Mouse (Mus musculus) macrophage (primary cell): Measurements from ENCODE around the gene Gm49601. TPM values are rescaled to one million over a fixed set of nuclear protein-coding genes. Genes with fewer than 3 reads are reported as not detected.

ENCODE experiments used
- H3K27ac ChIP-seq: fragments of 350-480 bp; formaldehyde crosslinking; 2 replicates; pipeline ENCODE4 v1.9.0; 2021
- H3K36me3 ChIP-seq: fragments of 350-480 bp; formaldehyde crosslinking; 2 replicates; pipeline ENCODE4 v1.9.0; 2021; ENCODE audit errors: inconsistent target
- H3K4me3 ChIP-seq: fragments of 350-480 bp; formaldehyde crosslinking; 2 replicates; pipeline ENCODE4 v1.9.0; 2021; ENCODE audit errors: inconsistent target
- H3K79me2 ChIP-seq: fragments of 350-480 bp; formaldehyde crosslinking; 2 replicates; pipeline ENCODE4 v1.9.0; 2021; ENCODE audit errors: inconsistent target
- WGBS: methylation state at CpG from one replicate; pipeline ENCODE4 v1.1.7; 2026; ENCODE audit warnings: inconsistent platforms; ENCODE audit not compliant: missing documents; 5-methylcytosine and 5-hydroxymethylcytosine counted together
- polyA plus RNA-seq: library from polyadenylated mRNA; stranded (reverse); fragments of 250-400 nt; gene quantifications from 3 replicates; pipeline ENCODE4 v1.2.4, GENCODE M21; 2018; ENCODE audit warnings: inconsistent platforms

Gene Gm49601
- polyA plus RNA-seq, 1 experiment from 2014 or later: not detected

- H3K79me2 ChIP-seq: no peaks in the 10 kb centered on the region
- H3K36me3 ChIP-seq: no peaks in the 10 kb centered on the region
- no peak overlapping the region for H3K4me3 ChIP-seq
- WGBS: 74% methylated on average over 2 of the region's 2 CpGs
- no peak overlapping the region for H3K27ac ChIP-seq
Measured at GRCm38 (mm10) chr16:18638396-18638795, 12.2 kb upstream of the Gm49601 start.

- H3K79me2 ChIP-seq: no peaks in the 10 kb centered on the region
- no peaks in the 10 kb centered on the region for H3K36me3 ChIP-seq
- no peak overlapping the region for H3K4me3 ChIP-seq
- 87% methylated on average over 3 of the region's 3 CpGs for WGBS
- no peak overlapping the region for H3K27ac ChIP-seq
Measured at GRCm38 (mm10) chr16:18636804-18637203, 10.6 kb upstream of the Gm49601 start.

GRCm38 (mm10) chr16:18636401-18636800 is 10.2 kb upstream of the Gm49601 start:
- Histone ChIP-seq H3K36me3 (no peaks in the 10 kb centered on the region), H3K27ac (no peak overlapping the region), H3K79me2 (no peaks in the 10 kb centered on the region), H3K4me3 (no peak overlapping the region)
- 87% methylated on average over 5 of the region's 5 CpGs for WGBS

- no peak overlapping the region for H3K4me3 ChIP-seq
- 46% methylated on average over 1 of the region's 1 CpGs for WGBS
- no peak overlapping the region for H3K27ac ChIP-seq
- H3K79me2 ChIP-seq: no peaks in the 10 kb centered on the region
- H3K36me3 ChIP-seq: no peaks in the 10 kb centered on the region
Measured at GRCm38 (mm10) chr16:18633333-18633732, 7.1 kb upstream of the Gm49601 start.

GRCm38 (mm10) chr16:18632816-18633215 is 6.6 kb upstream of the Gm49601 start:
- Histone ChIP-seq H3K79me2 (no peaks in the 10 kb centered on the region), H3K27ac (no peak overlapping the region), H3K36me3 (no peaks in the 10 kb centered on the region), H3K4me3 (no peak overlapping the region)
- WGBS: 78% methylated on average over 2 of the region's 2 CpGs

- no peak overlapping the region for H3K4me3 ChIP-seq
- no peaks in the 10 kb centered on the region for H3K36me3 ChIP-seq
- no peaks in the 10 kb centered on the region for H3K79me2 ChIP-seq
- H3K27ac ChIP-seq: no peak overlapping the region
- WGBS: 30% methylated on average over 3 of the region's 3 CpGs
Measured at GRCm38 (mm10) chr16:18632059-18632458, 5.8 kb upstream of the Gm49601 start.

GRCm38 (mm10) chr16:18631141-18631540 is 4.9 kb upstream of the Gm49601 start:
- Histone ChIP-seq H3K36me3 (no peaks in the 10 kb centered on the region), H3K27ac (no peak overlapping the region), H3K4me3 (no peak overlapping the region), H3K79me2 (no peaks in the 10 kb centered on the region)
- WGBS: 65% methylated on average over 7 of the region's 7 CpGs

GRCm38 (mm10) chr16:18630291-18630690 is 4.1 kb upstream of the Gm49601 start:
- no peaks in the 10 kb centered on the region for H3K36me3 ChIP-seq
- no peak overlapping the region for H3K27ac ChIP-seq
- H3K4me3 ChIP-seq: no peak overlapping the region
- H3K79me2 ChIP-seq: no peaks in the 10 kb centered on the region
- WGBS: 66% methylated on average over 4 of the region's 5 CpGs

GRCm38 (mm10) chr16:18629390-18630231 is 3.4 kb upstream of the Gm49601 start, which contains the start of gene Sept5:
Sept5 (minus strand) TSS chr16:18629954.
- WGBS: 1% methylated on average over 65 of the region's 93 CpGs
- Histone ChIP-seq H3K36me3 (no peaks in the 10 kb centered on the region), H3K4me3 (no peak within 1 kb of the TSS), H3K27ac (no peak within 1 kb of the TSS), H3K79me2 (no peaks in the 10 kb centered on the region)

- H3K4me3 ChIP-seq: no peak overlapping the region
- no peak overlapping the region for H3K27ac ChIP-seq
Measured at GRCm38 (mm10) chr16:18628948-18629340, 2.7 kb upstream of the Gm49601 start.

GRCm38 (mm10) chr16:18628206-18628947 is 2.1 kb upstream of the Gm49601 start:
- WGBS: 94% methylated on average over 7 of the region's 7 CpGs
- H3K27ac ChIP-seq: no peak overlapping the region
- H3K36me3 ChIP-seq: no peaks in the 10 kb centered on the region
- no peaks in the 10 kb centered on the region for H3K79me2 ChIP-seq
- no peak overlapping the region for H3K4me3 ChIP-seq

More at GRCm38 (mm10) chr16:18628948-18629340, 2.7 kb upstream of the Gm49601 start:
- WGBS: 39% methylated on average over 2 of the region's 2 CpGs
- H3K36me3 ChIP-seq: no peaks in the 10 kb centered on the region
- H3K79me2 ChIP-seq: no peaks in the 10 kb centered on the region

GRCm38 (mm10) chr16:18627163-18627562 is 936 bp upstream of the Gm49601 start:
- no peaks in the 10 kb centered on the region for H3K36me3 ChIP-seq
- H3K4me3 ChIP-seq: no peak overlapping the region
- no peaks in the 10 kb centered on the region for H3K79me2 ChIP-seq
- WGBS: 69% methylated on average over 3 of the region's 3 CpGs
- H3K27ac ChIP-seq: no peak overlapping the region

GRCm38 (mm10) chr16:18625791-18626311 is 376 bp downstream of the Gm49601 start:
- no peak overlapping the region for H3K4me3 ChIP-seq
- no peaks in the 10 kb centered on the region for H3K79me2 ChIP-seq
- H3K27ac ChIP-seq: no peak overlapping the region
- 10% methylated on average over 26 of the region's 26 CpGs for whole genome bisulfite sequencing
- H3K36me3 ChIP-seq: no peaks in the 10 kb centered on the region

GRCm38 (mm10) chr16:18625097-18625496 is 1.1 kb downstream of the Gm49601 start:
- WGBS: 40% methylated on average over 12 of the region's 14 CpGs
- H3K79me2 ChIP-seq: no peaks in the 10 kb centered on the region
- no peaks in the 10 kb centered on the region for H3K36me3 ChIP-seq
- no peak overlapping the region for H3K4me3 ChIP-seq
- no peak overlapping the region for H3K27ac ChIP-seq

GRCm38 (mm10) chr16:18624641-18625040 is 1.6 kb downstream of the Gm49601 start:
- Histone ChIP-seq H3K79me2 (no peaks in the 10 kb centered on the region), H3K4me3 (no peak overlapping the region), H3K27ac (no peak overlapping the region), H3K36me3 (no peaks in the 10 kb centered on the region)
- WGBS: 36% methylated on average over 14 of the region's 15 CpGs
